Mouse (Mus musculus) heart, embryonic 13.5 days (tissue): Measurements from ENCODE around the gene H2-Oa. TPM values are rescaled to one million over a fixed set of nuclear protein-coding genes. Genes with fewer than 3 reads are reported as not detected.
"Not testable (repeated sequence)": the region's sequence is repeated elsewhere in the genome, so short reads cannot be mapped to it uniquely, and the experiment has no call there.

Experiments
- ATAC-seq: fragments of 200-750 bp; cut with Nextera tagmentation; 2 replicates; pipeline ENCODE4 v1.8.0; 2017; ENCODE audit warnings: moderate TSS enrichment; ENCODE audit not compliant: insufficient number of reproducible peaks, low FRiP score, low TSS enrichment; ENCODE audit errors: extremely low read depth
- H3K27ac ChIP-seq: fragments of 300-500 bp; sonication (generic); replicated peaks from 2 replicates; pipeline ENCODE4 v1.5.1; 2015; ENCODE audit warnings: moderate library complexity, mild to moderate bottlenecking, inconsistent platforms
- H3K27me3 ChIP-seq: fragments of 300-500 bp; sonication (generic); replicated peaks from 2 replicates; pipeline ENCODE4 v1.6.1; 2015; ENCODE audit warnings: mild to moderate bottlenecking, inconsistent platforms
- H3K36me3 ChIP-seq: fragments of 300-500 bp; sonication (generic); 2 replicates; pipeline ENCODE4 v1.6.1; 2015; ENCODE audit warnings: mild to moderate bottlenecking, inconsistent platforms
- H3K4me1 ChIP-seq: fragments of 300-500 bp; sonication (generic); 2 replicates; pipeline ENCODE4 v1.6.1; 2015; ENCODE audit warnings: inconsistent platforms
- H3K4me2 ChIP-seq: fragments of 300-500 bp; sonication (generic); 2 replicates; pipeline ENCODE4 v1.6.1; 2015; ENCODE audit warnings: inconsistent platforms, mild to moderate bottlenecking, moderate library complexity
- H3K4me3 ChIP-seq: fragments of 300-500 bp; sonication (generic); 2 replicates; pipeline ENCODE4 v1.5.1; 2015; ENCODE audit warnings: moderate library complexity, mild to moderate bottlenecking, inconsistent platforms
- H3K9ac ChIP-seq: fragments of 300-500 bp; sonication (generic); 2 replicates; pipeline ENCODE4 v1.6.1; 2015; ENCODE audit warnings: inconsistent platforms, mild to moderate bottlenecking, moderate library complexity
- H3K9me3 ChIP-seq: fragments of 300-500 bp; sonication (generic); 2 replicates; pipeline ENCODE4 v1.6.1; 2016; ENCODE audit warnings: inconsistent platforms
- WGBS: fragments of 180-500 bp; shearing (Covaris S2); methylation state at CpG from one replicate; pipeline ENCODE4 v1.1.7; 2015; ENCODE audit warnings: mixed read lengths; 5-methylcytosine and 5-hydroxymethylcytosine counted together
- polyA plus RNA-seq: library from polyadenylated mRNA; unstranded; fragments of >200 nt; fragmentation: Nextera tagmentation; extraction: Ambion mirVana; gene quantifications from 2 replicates; pipeline ENCODE4 v1.2.1, GENCODE M21; 2015

Gene H2-Oa
- polyA plus RNA-seq, 1 experiment from 2014 or later: 0.23 TPM

DNA sequence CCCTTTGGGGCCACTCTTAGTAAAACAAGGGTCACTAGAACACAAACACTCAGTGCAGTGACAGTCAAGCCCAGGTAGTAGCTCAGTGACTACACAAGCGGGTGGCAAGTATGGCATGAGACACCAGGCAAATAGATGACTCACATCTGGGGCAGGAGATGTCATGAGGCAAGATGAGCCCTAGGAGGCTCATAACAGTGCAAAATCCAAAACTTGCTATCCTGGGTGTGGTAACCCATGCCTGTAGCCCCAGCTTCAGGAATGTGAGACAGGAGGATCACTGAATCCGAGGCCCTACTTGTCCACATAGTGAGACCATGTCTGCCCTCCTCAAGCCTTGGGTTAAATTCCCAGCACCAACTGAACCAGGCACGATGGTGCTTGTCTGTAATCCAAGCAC is 42.3 kb downstream of the H2-Oa start:
- Histone ChIP-seq H3K9ac (no peak overlapping the region), H3K27ac (no peak overlapping the region), H3K36me3 (no peaks in the 10 kb centered on the region), H3K4me2 (no peak overlapping the region), H3K4me3 (no peak overlapping the region), H3K4me1 (peaks cover 11% of the 10 kb centered on the region), H3K27me3 (peaks cover 44% of the 10 kb centered on the region), H3K9me3 (no peaks in the 10 kb centered on the region)
- WGBS: 68% methylated on average over 3 of the region's 3 CpGs
- ATAC-seq: no peak

DNA sequence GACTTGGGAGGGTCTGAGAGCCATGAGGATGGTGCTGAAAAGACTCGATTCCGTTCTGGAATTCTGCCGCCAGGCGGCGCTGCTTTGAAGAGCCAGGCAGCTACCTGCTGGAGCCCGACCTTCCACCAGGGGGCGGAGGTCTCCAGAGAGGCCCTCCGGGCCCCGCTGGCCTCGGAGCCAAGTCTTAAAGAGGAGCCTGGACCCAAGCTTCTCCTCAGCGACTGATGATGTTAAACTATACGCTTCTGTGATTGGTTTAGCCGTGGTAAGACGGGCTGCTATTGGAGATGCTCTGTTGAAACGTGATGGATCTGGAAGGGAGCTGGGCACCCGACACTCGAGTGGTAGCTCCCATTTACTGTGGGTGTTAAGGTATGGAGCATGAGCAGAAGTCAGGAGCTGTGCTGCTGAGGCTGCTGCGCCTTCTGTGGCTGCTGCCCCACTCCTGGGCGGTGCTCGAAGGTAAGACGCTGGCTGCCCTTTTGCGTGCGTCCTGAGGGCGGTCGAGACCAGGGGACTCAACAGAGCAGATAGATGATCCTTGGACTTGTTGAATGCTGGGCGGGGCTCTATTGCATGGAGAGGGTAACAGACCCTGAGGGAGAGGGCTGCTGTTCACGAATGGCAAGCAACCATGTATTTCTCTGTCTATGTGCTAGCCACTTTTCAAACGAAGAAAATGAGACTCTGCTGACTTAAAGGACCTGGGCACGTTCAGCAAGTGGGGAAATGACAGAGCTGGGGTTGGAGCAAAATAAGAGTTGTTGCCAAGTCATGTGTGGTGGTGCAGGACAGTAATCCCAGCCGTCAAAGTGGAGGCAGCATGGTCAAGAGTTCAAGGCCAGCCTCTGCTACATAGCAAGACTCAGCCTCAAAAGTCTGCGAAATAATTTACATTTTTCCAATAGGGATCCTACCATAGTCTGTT is 43.4 kb downstream of the H2-Oa start:
- H3K4me1 ChIP-seq: peaks cover 22% of the 10 kb centered on the region
- peaks cover 55% of the 10 kb centered on the region for H3K27me3 ChIP-seq
- peak; percentile 92 for ATAC-seq
- no peak overlapping the region for H3K27ac ChIP-seq
- WGBS: 6% methylated on average over 31 of the region's 31 CpGs
- peak overlapping the region; percentile 77 for H3K4me2 ChIP-seq
- H3K9ac ChIP-seq: peak overlapping the region; percentile 53; the same call in 1 of the 2 replicates
- H3K36me3 ChIP-seq: no peaks in the 10 kb centered on the region
- H3K4me3 ChIP-seq: peak overlapping the region; percentile 46
- H3K9me3 ChIP-seq: no peaks in the 10 kb centered on the region

DNA sequence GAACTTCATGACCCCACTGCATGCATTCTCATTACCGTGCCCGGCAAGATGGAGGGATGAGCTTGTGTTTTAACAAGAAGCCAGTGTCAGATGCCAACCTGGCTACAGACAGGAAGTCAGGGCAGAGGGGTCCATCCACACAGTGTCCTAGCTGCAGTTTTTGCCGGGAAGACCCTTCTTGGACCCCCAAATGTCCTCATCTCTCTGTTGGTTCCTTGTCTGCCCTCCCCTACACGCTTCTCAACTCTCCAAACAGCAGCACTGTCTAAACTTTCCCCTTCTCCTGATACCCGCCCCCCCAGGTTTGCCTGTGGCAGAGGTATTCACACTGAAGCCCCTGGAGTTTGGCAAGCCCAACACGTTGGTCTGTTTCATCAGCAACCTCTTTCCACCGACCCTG is 45.5 kb downstream of the H2-Oa start:
- H3K27me3 ChIP-seq: peaks cover 71% of the 10 kb centered on the region
- H3K9me3 ChIP-seq: no peaks in the 10 kb centered on the region
- no peak overlapping the region for H3K27ac ChIP-seq
- H3K4me3 ChIP-seq: no peak overlapping the region
- 65% methylated on average over 7 of the region's 7 CpGs for WGBS
- H3K4me2 ChIP-seq: no peak overlapping the region
- peaks cover 22% of the 10 kb centered on the region for H3K4me1 ChIP-seq
- H3K9ac ChIP-seq: no peak overlapping the region
- ATAC-seq: no peak
- H3K36me3 ChIP-seq: no peaks in the 10 kb centered on the region

DNA sequence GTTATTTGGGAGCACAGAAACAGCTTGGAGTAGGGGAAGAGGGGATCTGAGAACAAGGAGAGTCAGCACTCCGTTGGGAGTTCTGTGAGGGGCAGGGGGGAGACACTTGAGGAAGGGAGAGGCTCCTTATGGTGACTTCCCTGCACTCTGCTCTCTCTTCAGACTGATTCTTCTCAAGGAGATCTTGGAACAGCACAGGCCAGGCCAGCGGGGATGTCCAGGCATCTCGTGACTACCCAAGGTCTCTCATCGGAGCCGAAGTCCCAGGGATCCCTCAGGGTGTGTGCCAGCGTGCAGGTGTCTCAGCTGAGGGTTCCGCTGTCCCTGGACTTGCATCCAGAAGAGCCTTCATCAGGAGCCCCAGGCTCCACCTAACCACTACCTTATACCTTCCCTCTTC is 46.5 kb downstream of the H2-Oa start:
- H3K9me3 ChIP-seq: no peaks in the 10 kb centered on the region
- no peaks in the 10 kb centered on the region for H3K36me3 ChIP-seq
- H3K27ac ChIP-seq: no peak overlapping the region
- H3K9ac ChIP-seq: no peak overlapping the region
- peaks cover 74% of the 10 kb centered on the region for H3K27me3 ChIP-seq
- ATAC-seq: no peak
- WGBS: 69% methylated on average over 7 of the region's 7 CpGs
- H3K4me3 ChIP-seq: peak overlapping the region; percentile 52
- H3K4me2 ChIP-seq: peak overlapping the region; percentile 76; the same call in 1 of the 2 replicates
- H3K4me1 ChIP-seq: peaks cover 25% of the 10 kb centered on the region

DNA sequence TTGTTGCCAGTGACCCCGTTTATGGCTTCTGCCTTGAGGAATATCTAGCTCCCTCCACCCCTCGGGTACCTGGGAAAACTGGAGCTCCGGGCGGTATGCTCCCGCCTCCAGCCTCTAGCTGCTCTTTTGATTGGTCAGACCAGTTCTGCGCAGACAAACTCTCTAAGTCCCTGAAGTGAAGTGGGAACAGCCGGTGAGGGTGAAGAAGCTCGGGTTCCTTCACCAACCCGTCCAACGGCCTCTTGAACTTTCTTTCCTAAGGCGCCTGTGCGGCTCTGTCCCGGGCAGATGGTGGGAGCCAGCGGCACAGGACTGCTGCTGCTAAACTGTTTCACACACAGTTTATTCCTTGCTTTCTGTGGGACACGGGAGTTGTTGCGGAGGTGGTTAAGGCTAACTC is 47.3 kb downstream of the H2-Oa start:
- Histone ChIP-seq H3K36me3 (no peaks in the 10 kb centered on the region), H3K4me1 (peaks cover 25% of the 10 kb centered on the region), H3K27ac (no peak overlapping the region), H3K27me3 (peaks cover 80% of the 10 kb centered on the region), H3K4me2 (peak overlapping the region; percentile 76), H3K9me3 (no peaks in the 10 kb centered on the region), H3K4me3 (peak overlapping the region; percentile 52), H3K9ac (peak overlapping the region; percentile 75)
- WGBS: 2% methylated on average over 16 of the region's 16 CpGs
- no peak for ATAC-seq

DNA sequence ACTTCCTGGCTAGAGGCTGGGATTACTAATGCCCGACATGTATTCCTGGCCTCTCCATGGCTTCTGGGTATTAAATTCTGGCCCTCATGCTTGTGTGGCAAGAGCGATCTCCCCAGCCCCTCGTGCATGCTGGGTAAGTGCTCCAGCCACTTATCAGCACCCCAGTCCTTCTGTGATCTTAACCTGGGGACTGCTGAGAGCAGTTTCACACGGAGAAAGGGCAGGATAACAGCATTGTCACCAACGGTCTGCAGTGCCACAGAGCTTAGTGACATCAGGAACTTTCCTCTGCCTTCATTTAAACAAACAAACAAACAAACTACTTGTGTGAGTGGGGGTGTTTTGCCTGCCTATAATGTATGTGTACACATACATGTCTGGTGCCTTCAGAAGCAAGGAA is 48.1 kb downstream of the H2-Oa start:
- peak overlapping the region; percentile 76 for H3K4me2 ChIP-seq
- peaks cover 25% of the 10 kb centered on the region for H3K4me1 ChIP-seq
- ATAC-seq: no peak
- WGBS: 2% methylated on average over 5 of the region's 5 CpGs
- H3K9me3 ChIP-seq: no peaks in the 10 kb centered on the region
- H3K9ac ChIP-seq: peak overlapping the region; percentile 75; the same call in 1 of the 2 replicates
- H3K4me3 ChIP-seq: peak overlapping the region; percentile 52
- peaks cover 82% of the 10 kb centered on the region for H3K27me3 ChIP-seq
- H3K27ac ChIP-seq: no peak overlapping the region
- no peaks in the 10 kb centered on the region for H3K36me3 ChIP-seq

GRCm38 (mm10) chr17:34141448-34141847 is 49.3 kb downstream of the H2-Oa start:
- H3K9ac ChIP-seq: no peak overlapping the region
- H3K9me3 ChIP-seq: no peaks in the 10 kb centered on the region
- no peak for ATAC-seq
- H3K36me3 ChIP-seq: no peaks in the 10 kb centered on the region
- no peak overlapping the region for H3K4me2 ChIP-seq
- H3K27ac ChIP-seq: no peak overlapping the region
- H3K27me3 ChIP-seq: peaks cover 81% of the 10 kb centered on the region
- peaks cover 19% of the 10 kb centered on the region for H3K4me1 ChIP-seq
- no peak overlapping the region for H3K4me3 ChIP-seq
- WGBS: 57% methylated on average over 4 of the region's 4 CpGs

DNA sequence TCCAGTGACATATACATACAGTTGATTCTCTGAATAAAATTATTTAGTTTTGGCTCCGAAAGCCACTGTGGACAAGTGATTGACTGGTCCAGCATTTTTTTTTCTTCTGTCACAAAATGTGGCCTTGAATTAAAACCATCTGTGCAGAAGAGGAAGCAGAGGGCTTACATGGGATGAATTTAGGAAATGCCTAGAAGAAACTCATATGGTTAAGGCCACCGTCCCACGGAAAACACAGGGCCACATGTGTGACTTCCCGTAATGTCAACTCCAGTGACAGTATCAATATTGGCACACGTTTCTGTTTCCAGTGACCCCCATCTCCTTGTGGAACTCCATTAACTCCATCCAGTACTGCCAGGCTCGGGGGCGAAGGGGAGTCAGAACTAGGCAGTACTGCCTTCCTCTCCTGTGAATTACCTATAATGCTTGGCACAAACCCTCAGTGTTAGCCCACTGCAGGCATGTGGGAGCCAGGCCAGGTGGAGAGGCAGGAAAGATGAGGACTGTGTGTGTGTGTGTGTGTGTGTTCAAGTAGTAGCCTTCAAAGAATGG is 50.4 kb downstream of the H2-Oa start:
- Histone ChIP-seq H3K4me1 (peaks cover 19% of the 10 kb centered on the region), H3K27me3 (peaks cover 79% of the 10 kb centered on the region), H3K27ac (no peak overlapping the region), H3K36me3 (no peaks in the 10 kb centered on the region), H3K4me3 (no peak overlapping the region), H3K4me2 (no peak overlapping the region), H3K9me3 (no peaks in the 10 kb centered on the region), H3K9ac (no peak overlapping the region)
- 75% methylated on average over 7 of the region's 7 CpGs for WGBS
- ATAC-seq: no peak

- Histone ChIP-seq H3K9me3 (no peaks in the 10 kb centered on the region), H3K4me2 (no peak within 1 kb of the TSS), H3K9ac (no peak within 1 kb of the TSS), H3K27me3 (peaks cover 74% of the 10 kb centered on the region), H3K4me1 (peaks cover 19% of the 10 kb centered on the region), H3K27ac (no peak within 1 kb of the TSS), H3K36me3 (no peaks in the 10 kb centered on the region), H3K4me3 (no peak within 1 kb of the TSS)
- ATAC-seq: no peak
- WGBS: 39% methylated on average over 7 of the region's 7 CpGs
These were observed 50.9 kb downstream of the H2-Oa start, which contains the start of gene H2-DMb2 for GRCm38 (mm10) chr17:34143033-34143432. Gene H2-DMb2 (plus strand): TSS chr17:34143307.

- 63% methylated on average over 5 of the region's 5 CpGs for WGBS
- no peak overlapping the region for H3K4me3 ChIP-seq
These were observed 51.3 kb downstream of the H2-Oa start for GRCm38 (mm10) chr17:34143461-34143860.

DNA sequence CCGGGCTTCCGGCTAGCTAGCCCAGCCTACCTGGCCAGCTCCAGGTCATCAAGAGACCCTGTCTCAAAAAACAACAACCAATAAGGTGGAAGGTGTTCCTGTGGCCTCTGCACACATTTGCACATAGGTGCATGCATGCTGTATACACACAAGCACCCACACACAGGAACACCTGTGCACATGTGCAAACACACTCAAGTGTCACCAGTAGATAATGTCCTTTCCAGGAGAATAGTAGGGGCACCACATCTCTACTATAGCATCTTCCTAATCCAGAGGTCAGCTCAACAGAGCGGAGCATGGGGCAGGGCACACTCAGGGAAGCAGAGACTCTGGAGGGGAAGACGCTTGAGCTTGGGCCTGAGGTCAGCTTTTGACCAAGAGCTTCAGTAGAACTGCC is 52.1 kb downstream of the H2-Oa start:
- H3K9me3 ChIP-seq, H3K9ac ChIP-seq, H3K4me2 ChIP-seq, H3K27ac ChIP-seq, H3K4me3 ChIP-seq, ATAC-seq, H3K36me3 ChIP-seq: not testable (repeated sequence)
- Histone ChIP-seq H3K27me3 (peaks cover 62% of the 10 kb centered on the region), H3K4me1 (peaks cover 16% of the 10 kb centered on the region)
- WGBS: 87% methylated on average over 4 of the region's 4 CpGs

More at GRCm38 (mm10) chr17:34143461-34143860, 51.3 kb downstream of the H2-Oa start:
- H3K9ac ChIP-seq: no peak overlapping the region
- H3K4me1 ChIP-seq: peaks cover 19% of the 10 kb centered on the region
- H3K27ac ChIP-seq: no peak overlapping the region
- H3K27me3 ChIP-seq: peaks cover 70% of the 10 kb centered on the region
- no peaks in the 10 kb centered on the region for H3K36me3 ChIP-seq
- no peaks in the 10 kb centered on the region for H3K9me3 ChIP-seq
- H3K4me2 ChIP-seq: no peak overlapping the region
- no peak for ATAC-seq
